Mouse (Mus musculus): ENCODE results near the gene Pafah1b2.

Pafah1b2 gene

GRCm38 (mm10) chr9:46012091-46013008, at the start of gene Pafah1b2, which contains the start of gene Sik3:
Gene Pafah1b2, minus strand, starts transcription at chr9:46012690.
Gene Sik3, plus strand, starts transcription at chr9:46012820.
- peak; percentile 95 to 97 for DNase-seq

DNA sequence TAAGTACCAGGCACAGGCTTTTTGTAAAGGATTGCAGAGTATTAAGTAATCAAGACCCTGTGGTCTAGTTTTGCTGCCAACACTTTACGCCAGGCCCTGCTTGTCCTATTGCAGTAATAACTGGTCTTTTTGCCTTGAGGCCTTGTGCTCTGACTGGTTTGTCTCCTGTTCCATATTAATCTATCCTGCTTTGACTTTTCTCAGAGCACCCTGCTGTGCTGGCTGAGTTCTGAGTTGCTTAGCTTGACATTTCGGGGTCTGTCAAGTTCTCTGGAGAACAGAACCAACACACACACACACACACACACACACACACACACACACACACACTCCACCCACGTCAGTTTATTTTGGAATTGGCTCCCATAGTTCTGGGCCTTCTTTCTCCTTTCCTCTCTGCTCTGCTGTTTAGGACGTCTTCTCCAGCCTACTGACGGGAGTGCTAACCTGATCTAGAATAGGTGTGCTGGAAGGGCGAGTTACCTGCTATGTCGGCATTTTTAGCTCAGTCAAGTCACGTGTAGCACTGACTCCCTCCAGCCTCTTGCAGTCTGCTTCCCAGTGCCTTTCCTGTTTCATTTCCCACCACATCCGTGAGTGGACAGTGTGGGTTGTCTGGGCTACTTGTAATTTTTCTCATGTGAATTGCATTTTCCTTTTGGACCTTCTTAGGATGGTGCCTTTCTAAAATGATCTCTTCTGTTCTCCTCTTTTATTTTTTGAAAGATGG, 49.4 kb upstream of the Pafah1b2 start:
- DNase-seq: no peak

GRCm38 (mm10) chr9:46060249-46060648, 47.8 kb upstream of the Pafah1b2 start:
- no peak for DNase-seq

- peak; percentile 29 to 42 for DNase-seq
Observed at GRCm38 (mm10) chr9:46058065-46058464, 45.6 kb upstream of the Pafah1b2 start.

DNA sequence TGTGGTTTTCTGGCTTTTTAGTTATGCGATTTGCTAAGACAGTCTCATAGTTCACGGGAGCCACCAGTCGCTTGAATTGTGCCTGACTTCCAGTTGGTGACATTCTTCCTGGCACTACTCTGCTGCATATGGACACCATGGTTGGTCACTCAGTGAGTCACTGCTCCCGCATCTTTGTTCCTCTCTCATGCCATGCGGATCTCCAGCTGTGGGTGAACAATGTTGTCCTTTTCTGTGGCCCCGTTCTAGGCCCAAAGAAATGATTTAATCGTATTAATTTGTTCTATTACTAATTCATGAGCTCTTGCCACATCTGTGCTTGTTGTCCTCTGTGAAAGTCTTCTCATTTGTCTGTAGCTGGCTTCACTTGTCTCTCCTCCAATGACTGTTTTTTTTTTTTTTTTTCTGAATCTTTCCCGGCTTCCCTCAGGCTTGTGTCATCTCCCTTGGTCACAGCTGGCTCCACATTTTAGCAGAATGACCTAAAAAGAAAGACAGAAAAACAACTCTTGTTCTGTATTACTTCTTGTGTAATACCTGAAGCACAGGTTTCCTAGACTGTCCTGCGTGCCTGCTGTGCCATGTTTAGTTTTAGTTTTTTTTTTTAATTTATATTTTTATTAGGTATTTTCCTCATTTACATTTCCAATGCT, 40.6 kb upstream of the Pafah1b2 start:
- no peak for DNase-seq

DNA sequence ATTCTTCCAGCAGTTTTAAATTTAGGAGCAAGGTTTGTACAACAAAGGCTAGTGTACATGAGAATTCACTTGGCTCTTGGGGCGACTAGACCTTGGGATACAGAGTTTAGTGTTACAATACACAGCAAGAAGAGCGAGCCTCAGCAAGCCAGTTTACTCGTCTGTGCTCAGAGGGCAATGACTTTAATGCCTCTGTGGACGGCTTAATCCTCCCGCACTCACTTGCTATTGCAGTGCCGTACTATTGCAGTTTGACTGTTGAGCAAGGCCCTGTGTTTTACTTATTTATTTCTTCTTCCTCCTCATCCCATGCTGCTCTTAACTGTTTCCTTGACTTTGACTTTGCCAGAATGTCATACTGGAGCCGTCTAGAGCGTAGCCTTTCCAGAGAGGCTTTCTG, 37.7 kb upstream of the Pafah1b2 start:
- no peak for DNase-seq

DNA sequence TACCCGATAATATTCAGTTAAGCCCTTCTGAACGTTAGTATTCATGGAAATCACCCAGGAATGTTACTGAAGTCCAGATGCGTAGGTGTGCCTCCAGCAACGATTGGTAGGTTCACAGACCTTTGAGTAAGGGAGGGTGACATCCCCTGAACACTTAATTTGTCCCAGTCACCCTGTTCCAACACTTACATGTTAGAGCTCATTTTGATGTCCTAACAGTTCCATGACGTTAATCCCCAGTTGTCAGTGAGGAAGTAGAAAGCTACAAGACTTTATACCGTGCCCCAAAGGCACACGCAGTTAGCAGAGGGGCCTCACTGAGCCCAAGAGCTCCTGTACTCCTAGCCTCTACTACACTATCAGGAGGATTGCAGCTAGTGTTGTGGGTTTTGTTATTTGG, 37.0 kb upstream of the Pafah1b2 start:
- DNase-seq: no peak

GRCm38 (mm10) chr9:46046724-46047517, 34.4 kb upstream of the Pafah1b2 start:
- DNase-seq: no peak

DNA sequence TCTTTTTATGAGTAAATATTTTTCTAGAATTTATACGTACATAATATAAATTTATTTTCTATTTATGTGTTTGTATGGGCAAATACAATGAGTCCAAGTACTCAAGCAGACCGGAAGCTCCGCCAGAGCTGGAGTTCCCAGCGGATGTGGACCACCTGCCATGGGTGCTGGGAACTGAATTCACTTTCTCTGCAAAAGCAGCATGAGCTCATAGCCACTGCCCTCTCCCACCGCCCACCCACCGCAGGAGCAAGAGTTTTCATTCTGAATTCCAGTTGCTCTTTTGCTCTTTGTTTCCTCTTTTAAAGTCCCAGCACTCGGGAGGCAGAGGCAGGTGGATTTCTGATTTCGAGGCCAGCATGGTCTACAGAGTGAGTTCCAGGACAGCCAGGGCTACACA, 31.1 kb upstream of the Pafah1b2 start:
- no peak for DNase-seq

GRCm38 (mm10) chr9:46042387-46042786, 29.9 kb upstream of the Pafah1b2 start:
- no peak for DNase-seq

DNA sequence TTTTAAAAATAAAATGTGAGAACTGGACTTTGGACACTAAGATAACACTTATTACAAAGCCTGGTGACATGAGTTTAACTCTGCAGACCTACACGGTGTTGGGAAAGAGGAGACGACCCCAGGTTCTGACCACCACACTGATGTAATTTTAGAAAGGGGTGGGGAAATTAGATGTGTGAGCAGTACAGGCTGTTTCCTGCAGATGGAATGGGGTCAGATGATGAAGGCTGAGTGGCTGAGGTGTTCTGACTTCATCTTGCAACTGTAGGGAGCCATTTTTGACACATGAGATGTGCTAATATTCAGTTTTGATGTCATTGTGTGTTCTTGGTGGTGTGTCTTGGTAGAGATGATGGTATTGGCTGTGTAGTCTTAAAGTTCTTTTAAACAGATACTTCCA, 28.7 kb upstream of the Pafah1b2 start:
- DNase-seq: no peak

DNA sequence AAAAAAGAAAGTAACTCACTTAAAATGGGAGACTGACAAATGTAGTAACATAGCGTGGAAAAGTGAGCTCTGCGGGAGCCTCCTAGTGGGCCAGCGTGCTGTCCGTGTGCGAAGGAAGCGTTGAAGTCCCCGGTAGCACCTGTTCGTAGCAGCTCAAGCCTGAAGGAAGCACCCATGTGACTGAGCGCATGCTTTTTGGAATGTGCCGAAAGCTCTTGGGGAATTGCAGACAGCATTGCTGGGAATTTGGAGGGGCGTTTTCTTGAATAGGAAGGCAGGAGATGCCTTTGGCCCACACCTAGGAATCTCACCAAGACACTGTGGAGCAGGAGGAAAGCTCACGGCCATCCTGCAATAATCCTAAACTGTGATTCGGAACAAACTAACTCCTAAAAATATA, 26.3 kb upstream of the Pafah1b2 start:
- no peak for DNase-seq

DNA sequence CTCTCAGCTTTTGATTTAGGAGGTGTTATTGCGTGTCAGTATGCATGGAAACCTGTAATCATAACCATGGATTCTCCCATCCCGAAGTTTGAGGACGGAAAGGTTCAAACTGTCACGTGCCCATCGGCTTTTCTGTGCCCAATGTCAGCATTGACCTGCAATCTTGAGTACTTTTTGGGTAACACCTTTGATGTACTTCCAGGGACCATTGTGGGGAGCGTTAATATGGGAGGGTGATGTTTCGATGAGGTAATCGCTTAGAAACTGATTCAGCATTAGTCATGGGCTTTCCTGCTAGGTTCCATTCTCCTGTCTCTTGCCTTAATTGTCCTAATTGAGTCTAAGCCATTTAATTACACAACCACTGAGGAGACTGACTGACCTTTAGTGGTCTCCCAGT, 24.4 kb upstream of the Pafah1b2 start:
- DNase-seq: no peak

DNA sequence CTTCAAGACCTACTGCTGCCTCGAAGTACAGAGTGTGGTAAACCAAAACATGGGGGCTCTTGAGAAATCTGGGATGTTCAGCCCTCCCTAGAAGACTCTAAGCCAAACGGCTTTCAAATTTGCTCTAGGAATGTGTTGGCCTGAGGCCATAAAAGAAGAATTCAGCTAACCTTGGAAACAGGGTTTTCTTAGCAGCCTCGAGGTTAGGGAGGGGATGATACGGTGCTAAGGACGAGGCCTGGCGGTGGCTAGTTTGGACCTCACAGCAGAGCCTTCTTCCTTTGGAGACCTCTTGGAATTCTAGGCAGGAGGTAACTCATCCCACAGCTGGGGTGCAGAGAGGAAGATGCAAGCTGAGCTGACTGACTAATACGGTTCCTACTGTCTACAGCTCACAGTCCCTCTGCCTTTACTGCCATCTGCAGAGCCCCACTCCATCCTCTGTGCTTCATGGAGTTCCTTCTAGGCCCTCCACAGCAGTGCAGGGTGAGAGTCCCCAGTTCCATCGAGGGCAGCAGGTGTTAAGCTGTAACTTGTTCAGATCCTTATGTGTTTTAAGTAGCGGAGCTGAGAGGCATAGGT, 22.9 kb upstream of the Pafah1b2 start:
- no peak for DNase-seq

DNA sequence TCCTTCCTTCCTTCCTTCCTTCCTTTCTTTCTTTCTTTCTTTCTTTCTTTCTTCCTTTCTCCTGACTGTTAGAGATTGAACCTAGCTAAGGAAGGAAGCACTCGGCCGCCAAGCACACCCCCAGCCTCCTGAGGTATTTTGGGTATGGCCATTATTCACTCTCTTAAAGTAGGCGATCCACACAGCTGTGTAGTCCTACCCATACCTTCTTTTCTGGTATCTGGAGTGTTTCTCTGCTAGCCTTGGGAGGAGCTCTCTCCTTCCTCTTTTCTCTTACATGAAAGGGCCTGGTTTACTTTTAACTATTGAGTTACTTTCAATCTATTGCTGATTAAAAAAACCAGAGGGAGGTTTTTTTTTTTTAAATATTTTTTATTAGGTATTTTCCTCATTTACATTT, 21.4 kb upstream of the Pafah1b2 start:
- no peak for DNase-seq

DNA sequence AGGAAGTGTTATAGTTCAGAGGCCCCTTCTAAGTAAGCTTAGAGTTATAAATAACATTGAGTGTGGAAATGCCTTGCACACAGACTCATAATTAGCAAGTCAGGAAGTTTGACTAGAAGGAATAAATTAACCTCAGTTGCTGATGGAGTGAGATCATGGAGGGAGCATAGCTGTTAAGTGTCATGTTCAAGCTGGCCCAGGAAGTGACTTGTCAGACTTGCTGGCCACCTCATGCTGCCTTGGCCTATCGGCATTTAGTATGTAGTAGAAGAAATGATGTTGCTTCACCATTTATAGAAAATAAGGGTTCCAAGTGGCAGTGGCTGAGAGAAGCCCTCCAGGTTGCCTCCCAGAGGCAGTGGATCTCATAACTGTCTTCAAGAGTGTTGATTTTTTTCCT, 20.6 kb upstream of the Pafah1b2 start:
- DNase-seq: no peak

DNA sequence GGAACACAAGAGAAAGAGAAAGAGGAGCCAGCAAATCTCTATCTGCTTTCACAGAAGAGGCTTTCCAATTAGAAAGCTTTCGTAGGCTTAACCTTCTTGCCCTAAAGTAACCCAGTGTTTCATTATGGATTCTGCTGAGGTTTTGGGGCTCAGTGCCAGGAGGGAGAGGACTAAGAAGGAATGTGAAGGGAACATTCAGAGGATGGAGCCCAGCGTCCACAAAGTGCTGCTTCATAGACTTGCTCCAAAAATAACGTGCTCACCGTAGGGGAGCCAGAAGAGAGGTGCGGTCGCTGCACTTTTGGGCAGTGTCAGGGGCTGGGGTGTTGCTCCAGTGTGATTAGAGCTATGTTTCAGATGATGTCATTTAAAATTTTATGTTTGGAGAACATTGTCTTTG, 19.7 kb upstream of the Pafah1b2 start:
- no peak for DNase-seq

DNA sequence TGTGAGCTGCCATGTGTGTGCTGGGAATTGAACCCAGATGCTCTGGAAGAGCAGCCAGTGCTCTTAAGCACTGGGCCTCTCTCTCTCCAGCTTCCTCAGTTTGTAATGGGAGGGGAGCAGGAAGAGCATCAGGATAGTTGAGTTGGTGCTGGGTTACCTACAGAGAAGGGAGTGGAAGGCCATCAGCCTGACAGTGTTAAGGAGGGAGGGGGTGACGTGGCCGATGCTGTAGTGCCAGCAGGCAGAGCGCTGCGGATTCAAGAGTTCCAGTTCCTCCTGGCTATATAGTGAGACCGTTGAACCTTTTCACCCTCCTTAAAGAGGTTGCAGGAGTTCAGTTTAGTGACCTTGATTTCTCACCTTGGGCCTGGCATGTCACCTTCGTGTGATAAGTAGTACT, 18.5 kb upstream of the Pafah1b2 start:
- no peak for DNase-seq

DNA sequence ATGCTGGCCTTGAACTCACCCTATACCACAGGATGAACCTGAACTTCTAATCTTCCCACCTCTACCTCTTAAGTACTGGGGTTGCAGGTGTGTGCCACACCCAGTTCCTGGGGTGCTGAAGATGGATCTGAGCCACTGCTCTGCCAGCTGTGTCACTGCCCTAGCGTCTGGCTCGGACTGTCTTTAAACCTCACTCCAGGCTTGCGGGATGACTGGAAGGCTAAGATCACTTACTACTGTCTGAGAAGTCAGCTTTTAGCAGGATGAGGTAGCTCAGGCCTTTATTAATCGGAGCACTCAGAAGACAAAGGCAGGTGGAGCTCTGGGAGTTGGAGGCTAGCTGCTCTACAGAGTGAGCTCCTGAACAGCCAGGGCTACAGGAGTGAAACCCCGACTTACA, 17.7 kb upstream of the Pafah1b2 start:
- no peak for DNase-seq

- no peak for DNase-seq
Observed at GRCm38 (mm10) chr9:46029534-46029933, 17.0 kb upstream of the Pafah1b2 start.

- DNase-seq: no peak
Observed at GRCm38 (mm10) chr9:46027994-46028393, 15.5 kb upstream of the Pafah1b2 start.

Measured in B cell, adult 2 months (primary cell).